ENCODE assay signal across 8 mouse cellular contexts in the genomic region with DNA sequence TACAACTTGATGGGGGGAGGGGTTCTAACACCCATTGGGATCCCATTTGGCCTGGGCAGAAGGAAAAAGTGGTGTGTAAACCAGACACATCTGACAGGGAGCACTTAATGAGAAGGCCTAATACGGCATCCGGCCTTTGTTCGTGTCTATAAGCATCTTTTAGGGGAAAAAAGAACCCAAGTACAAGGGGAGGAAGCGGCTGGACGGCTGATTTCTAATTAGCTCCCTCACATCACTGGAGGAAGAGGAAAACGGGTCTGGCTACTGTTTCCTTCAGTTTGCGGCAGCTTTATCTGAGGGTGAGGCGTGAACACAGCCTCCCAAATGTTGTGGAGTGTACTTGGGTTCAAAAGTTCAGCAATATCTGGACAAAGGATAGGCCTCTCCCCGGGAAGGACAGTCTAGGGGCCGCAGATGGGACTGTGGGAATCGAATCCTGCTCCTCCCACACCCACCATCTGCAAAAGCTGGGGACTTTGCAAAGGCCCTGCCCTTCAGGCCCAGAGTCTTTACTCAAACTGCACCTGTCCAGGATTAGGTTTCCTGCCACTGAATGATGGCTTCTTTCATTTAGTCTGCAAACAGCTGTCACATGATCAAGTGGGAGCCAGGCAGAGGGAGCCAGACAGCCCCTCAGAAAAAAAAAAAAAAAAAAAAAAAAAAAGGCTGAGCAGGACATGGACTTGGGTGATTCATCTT.
A peak's percentile ranks its signal among the peaks of the same experiment; 100 is the strongest.
DNase-seq lines count a peak whose midpoint lies in the region; ATAC-seq and TF ChIP-seq lines count a peak whose summit lies in the region.

No protein-coding gene starts in this region.

- no peak overlapping the region for H3K9ac ChIP-seq in lung, embryonic 15.5 days
- H3K9ac ChIP-seq in intestine, embryonic 15.5 days: no peak overlapping the region
- no peak overlapping the region for H3K9ac ChIP-seq in lung, postnatal 0 days (replicated peaks; ENCODE audit: low read depth)

- no peak for TF ChIP-seq CTCF in lung, adult 2 months (IDR thresholded peaks at IDR 0.05; ENCODE audit: insufficient read depth, low read length)
- TF ChIP-seq CTCF in lung, postnatal 0 days (IDR thresholded peaks at IDR 0.05): no peak

- TF ChIP-seq EP300 in lung, postnatal 0 days (IDR thresholded peaks at IDR 0.05): peak; percentile 77

- H3K4me1 ChIP-seq in lung, embryonic 15.5 days: peaks cover 43% of the 10 kb centered on the region
- H3K4me1 ChIP-seq in lung, adult 2 months (ENCODE audit: control insufficient read depth, insufficient read depth, low read length): peaks cover 15% of the 10 kb centered on the region
- H3K4me1 ChIP-seq in intestine, embryonic 15.5 days (replicated peaks): peaks cover 11% of the 10 kb centered on the region
- peaks cover 4% of the 10 kb centered on the region; the same call in 1 of the 2 replicates for H3K4me1 ChIP-seq in lung, postnatal 0 days (ENCODE audit: insufficient read depth, low read depth, low read length)

- no peaks in the 10 kb centered on the region for H3K9me3 ChIP-seq in lung, embryonic 15.5 days
- H3K9me3 ChIP-seq in intestine, embryonic 15.5 days: no peaks in the 10 kb centered on the region
- H3K9me3 ChIP-seq in lung, postnatal 0 days (ENCODE audit: low read length): no peaks in the 10 kb centered on the region

- H3K4me2 ChIP-seq in lung, embryonic 15.5 days: no peak overlapping the region
- no peak overlapping the region for H3K4me2 ChIP-seq in intestine, embryonic 15.5 days (replicated peaks)
- no peak overlapping the region for H3K4me2 ChIP-seq in lung, postnatal 0 days (replicated peaks; ENCODE audit: low read depth, low read length)

- no peaks in the 10 kb centered on the region for H3K27me3 ChIP-seq in lung, embryonic 15.5 days
- no peaks in the 10 kb centered on the region for H3K27me3 ChIP-seq in intestine, embryonic 15.5 days (replicated peaks)
- H3K27me3 ChIP-seq in lung, postnatal 0 days (replicated peaks; ENCODE audit: insufficient read depth, low read length): no peaks in the 10 kb centered on the region

- H3K4me3 ChIP-seq in lung, embryonic 15.5 days: no peak overlapping the region
- H3K4me3 ChIP-seq in lung, adult 2 months (replicated peaks; ENCODE audit: extremely low read depth, low read depth, low read length): no peak overlapping the region
- no peak overlapping the region for H3K4me3 ChIP-seq in intestine, embryonic 15.5 days (replicated peaks)
- H3K4me3 ChIP-seq in lung, postnatal 0 days (ENCODE audit: low read depth, low read length): no peak overlapping the region

- H3K36me3 ChIP-seq in lung, embryonic 15.5 days: no peaks in the 10 kb centered on the region
- H3K36me3 ChIP-seq in intestine, embryonic 15.5 days: no peaks in the 10 kb centered on the region
- H3K36me3 ChIP-seq in lung, postnatal 0 days (ENCODE audit: insufficient read depth, low read length): no peaks in the 10 kb centered on the region

- peak; percentile 77 for ATAC-seq in lung, embryonic 15.5 days (ENCODE audit: borderline replicate concordance, extremely low read depth, low FRiP score, low TSS enrichment)
- ATAC-seq in intestine, embryonic 15.5 days: peak; percentile 82
- ATAC-seq in lung, postnatal 0 days: peak; percentile 89

- intact Hi-C loops in gastrocnemius, postnatal 14 days (cut with DNase I; ENCODE audit: low total_unique reads): no loop called here

- peak overlapping the region; percentile 71 for H3K27ac ChIP-seq in lung, embryonic 15.5 days
- peak overlapping the region; percentile 60 for H3K27ac ChIP-seq in intestine, embryonic 15.5 days
- no peak overlapping the region for H3K27ac ChIP-seq in lung, postnatal 0 days (ENCODE audit: low read length)

- 14% methylated on average over 11 of the region's 11 CpGs for WGBS in lung, embryonic 15.5 days
- 32% methylated on average over 11 of the region's 11 CpGs for WGBS in lung, adult 2 months
- 24% methylated on average over 11 of the region's 11 CpGs for WGBS in intestine, embryonic 15.5 days
- WGBS in lung, postnatal 0 days: 22% methylated on average over 11 of the region's 11 CpGs

- DNase-seq in lung, adult 2 months: no peak
- DNase-seq in gastrocnemius, postnatal 14 days: peak; percentile 56
- peak; percentile 59 for DNase-seq in lung, postnatal 0 days (ENCODE audit: low spot score)
- DNase-seq in thymus, adult 18-20 months: peak; percentile 8 to 36
- DNase-seq in spleen, adult 12 weeks (ENCODE audit: low spot score): no peak
- DNase-seq in frontal cortex, postnatal 10 days (ENCODE audit: low spot score in 2 of 2): no peak

- TF ChIP-seq POLR2A in lung, adult 2 months (IDR thresholded peaks at IDR 0.05; ENCODE audit: borderline replicate concordance, extremely low read depth, low read depth, low read length): no peak

Comparison
In these comparisons a context has a peak if more than half of its experiments do, and no peak if none do; other contexts are left out.
1. DNase-seq: peak in gastrocnemius, postnatal 14 days (single experiment), lung, postnatal 0 days (single experiment) and thymus, adult 18-20 months (2 of 2); none in lung, adult 2 months (single experiment), spleen, adult 12 weeks (single experiment) and frontal cortex, postnatal 10 days (0 of 2).
2. Peak in every context shown above with its lines, with median percentiles within 50 percentile points of each other: ATAC-seq.